Comparison of ENCODE assay signal across 8 mouse cellular contexts in the genomic region with DNA sequence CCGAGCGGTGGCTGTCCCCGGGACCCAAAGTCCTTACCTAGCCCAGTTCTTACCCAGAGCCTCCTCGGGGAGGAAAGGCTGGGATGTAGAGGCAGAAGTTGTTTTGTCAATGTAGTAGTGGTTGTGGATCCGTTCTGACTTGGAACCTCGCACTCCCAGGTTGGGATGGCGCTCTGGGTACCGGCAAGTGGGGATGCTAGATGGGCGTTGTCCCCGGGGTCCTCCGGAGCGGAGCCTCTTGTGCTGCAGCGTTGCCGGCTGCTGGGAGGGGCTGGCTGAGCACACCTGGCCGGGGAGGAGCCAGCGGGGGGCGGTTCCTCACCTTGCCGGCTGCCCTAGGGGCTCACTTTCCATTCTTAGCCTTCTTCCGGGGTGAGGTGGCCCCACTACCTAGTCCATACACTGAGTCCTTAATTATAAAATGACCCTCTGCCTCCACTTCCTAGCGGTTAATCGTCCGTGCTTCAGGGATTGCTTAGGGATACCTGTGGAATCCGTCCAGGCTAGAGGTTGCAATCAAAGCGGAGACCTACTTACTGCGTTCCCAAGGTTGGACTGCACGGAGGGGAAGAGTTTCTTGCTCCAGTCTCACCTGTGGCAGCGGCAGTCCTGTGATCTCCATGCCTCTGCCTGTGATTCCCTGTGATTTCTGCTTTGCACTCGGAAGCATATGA. TPM values are rescaled to one million over a fixed set of nuclear protein-coding genes. Genes with fewer than 3 reads are reported as not detected.
DNase-seq lines count a peak whose midpoint lies in the region; ATAC-seq lines count a peak whose summit lies in the region.

No protein-coding gene starts in this region.

- no peaks in the 10 kb centered on the region for H3K36me3 ChIP-seq in embryonic facial prominence, embryonic 14.5 days (ENCODE audit: control insufficient read depth, insufficient read depth, low read length)
- H3K36me3 ChIP-seq in intestine, embryonic 14.5 days (ENCODE audit: control insufficient read depth, insufficient read depth, low read length): no peaks in the 10 kb centered on the region
- H3K36me3 ChIP-seq in liver, embryonic 16.5 days (ENCODE audit: control insufficient read depth, insufficient read depth): no peaks in the 10 kb centered on the region
- no peaks in the 10 kb centered on the region for H3K36me3 ChIP-seq in neural tube, embryonic 13.5 days

- H3K4me2 ChIP-seq in embryonic facial prominence, embryonic 14.5 days (ENCODE audit: low read depth, low read length): peak overlapping the region; percentile 95
- H3K4me2 ChIP-seq in intestine, embryonic 14.5 days (ENCODE audit: low read length): peak overlapping the region; percentile 95
- H3K4me2 ChIP-seq in liver, embryonic 16.5 days (ENCODE audit: low read depth, low read length): peak overlapping the region; percentile 90
- peak overlapping the region; percentile 94 for H3K4me2 ChIP-seq in neural tube, embryonic 13.5 days

- no peaks in the 10 kb centered on the region for H3K27me3 ChIP-seq in embryonic facial prominence, embryonic 14.5 days (replicated peaks; ENCODE audit: control insufficient read depth, insufficient read depth, low read length)
- H3K27me3 ChIP-seq in intestine, embryonic 14.5 days (replicated peaks; ENCODE audit: control insufficient read depth, insufficient read depth, low read length): no peaks in the 10 kb centered on the region
- peaks cover 15% of the 10 kb centered on the region for H3K27me3 ChIP-seq in liver, embryonic 16.5 days (ENCODE audit: control insufficient read depth, insufficient read depth, low read depth, low read length)
- peaks cover 15% of the 10 kb centered on the region for H3K27me3 ChIP-seq in neural tube, embryonic 13.5 days

- peak; percentile 62; the same call in 1 of the 2 replicates for ATAC-seq in embryonic facial prominence, embryonic 14.5 days (ENCODE audit: low read depth)
- peak; percentile 68 for ATAC-seq in intestine, embryonic 14.5 days (replicated peaks; ENCODE audit: low FRiP score, low TSS enrichment, low read depth)
- ATAC-seq in liver, embryonic 16.5 days (ENCODE audit: low read depth): no peak
- peak; percentile 5 for ATAC-seq in neural tube, embryonic 13.5 days (ENCODE audit: low read depth)

- H3K27ac ChIP-seq in embryonic facial prominence, embryonic 14.5 days (replicated peaks; ENCODE audit: low read depth, low read length): no peak overlapping the region
- H3K27ac ChIP-seq in intestine, embryonic 14.5 days (ENCODE audit: low read depth): no peak overlapping the region
- H3K27ac ChIP-seq in liver, embryonic 16.5 days (ENCODE audit: low read length): no peak overlapping the region
- H3K27ac ChIP-seq in neural tube, embryonic 13.5 days (replicated peaks): no peak overlapping the region

- no peaks in the 10 kb centered on the region for H3K9me3 ChIP-seq in embryonic facial prominence, embryonic 14.5 days (ENCODE audit: control insufficient read depth, low read length)
- no peaks in the 10 kb centered on the region for H3K9me3 ChIP-seq in intestine, embryonic 14.5 days (ENCODE audit: control insufficient read depth, low read length)
- H3K9me3 ChIP-seq in liver, embryonic 16.5 days (replicated peaks; ENCODE audit: control insufficient read depth, low read length): no peaks in the 10 kb centered on the region
- H3K9me3 ChIP-seq in neural tube, embryonic 13.5 days: no peaks in the 10 kb centered on the region

- peaks cover 5% of the 10 kb centered on the region; the same call in 1 of the 2 replicates for H3K4me1 ChIP-seq in embryonic facial prominence, embryonic 14.5 days (ENCODE audit: control insufficient read depth, insufficient read depth, low read length)
- 0 out of 2 replicates have a peak, but pooled peaks cover 5% of the 10 kb centered on the region for H3K4me1 ChIP-seq in intestine, embryonic 14.5 days (replicated peaks; ENCODE audit: control insufficient read depth, insufficient read depth, low read length)
- H3K4me1 ChIP-seq in liver, embryonic 16.5 days (ENCODE audit: control insufficient read depth, low read depth, low read length): peaks cover 4% of the 10 kb centered on the region
- H3K4me1 ChIP-seq in neural tube, embryonic 13.5 days (replicated peaks): peaks cover 20% of the 10 kb centered on the region

- 5% methylated on average over 20 of the region's 28 CpGs for WGBS in embryonic facial prominence, embryonic 14.5 days
- 3% methylated on average over 28 of the region's 28 CpGs for WGBS in intestine, embryonic 14.5 days
- WGBS in liver, embryonic 16.5 days (ENCODE audit: insufficient replicate concordance): 3% methylated on average over 28 of the region's 28 CpGs
- WGBS in neural tube, embryonic 13.5 days: 2% methylated on average over 28 of the region's 28 CpGs

- DNase-seq in urinary bladder, postnatal 36 days (ENCODE audit: low spot score in 2 of 2): peak; percentile 3 to 20
- DNase-seq in urinary bladder, postnatal 4 days (ENCODE audit: low spot score in 2 of 2): no peak
- peak; percentile 51 for DNase-seq in embryonic facial prominence, embryonic 14.5 days (ENCODE audit: low spot score)
- DNase-seq in intestine, embryonic 14.5 days (ENCODE audit: low spot score): peak; percentile 85
- DNase-seq in ovary, postnatal 10 days (ENCODE audit: low spot score): no peak
- DNase-seq in layer of hippocampus, postnatal 14 days (ENCODE audit: low spot score in 2 of 2): no peak

- H3K9ac ChIP-seq in embryonic facial prominence, embryonic 14.5 days (ENCODE audit: low read depth, low read length): peak overlapping the region; percentile 84
- peak overlapping the region; percentile 66 for H3K9ac ChIP-seq in intestine, embryonic 14.5 days (ENCODE audit: low read length)
- H3K9ac ChIP-seq in liver, embryonic 16.5 days (ENCODE audit: low read depth, low read length): peak overlapping the region; percentile 64
- H3K9ac ChIP-seq in neural tube, embryonic 13.5 days: peak overlapping the region; percentile 85

- peak overlapping the region; percentile 79 for H3K4me3 ChIP-seq in embryonic facial prominence, embryonic 14.5 days (ENCODE audit: low read depth, low read length)
- peak overlapping the region; percentile 87 for H3K4me3 ChIP-seq in intestine, embryonic 14.5 days (ENCODE audit: low read depth, low read length)
- peak overlapping the region; percentile 74 for H3K4me3 ChIP-seq in liver, embryonic 16.5 days (ENCODE audit: low read depth, low read length)
- peak overlapping the region; percentile 74 for H3K4me3 ChIP-seq in neural tube, embryonic 13.5 days

RNA-seq across cellular contexts. Expression of a gene that starts 0.9 kb away (rescaled TPM):
- polyA plus RNA-seq in embryonic facial prominence, embryonic 14.5 days (2014; fragmentation: Nextera tagmentation; extraction: Ambion mirVana): 7.0 and 7.6 TPM in 2 replicates
- polyA plus RNA-seq in intestine, embryonic 14.5 days (2014; fragmentation: Nextera tagmentation; extraction: Ambion mirVana): 10.9 and 12.6 TPM in 2 replicates
- polyA plus RNA-seq in liver, embryonic 16.5 days (2015; fragmentation: Nextera tagmentation; extraction: Ambion mirVana): 3.3 and 3.8 TPM in 2 replicates
- 3.9 and 4.6 TPM in 2 replicates for polyA plus RNA-seq in neural tube, embryonic 13.5 days (2015; fragmentation: Nextera tagmentation; extraction: Ambion mirVana)
- 1 to 10 TPM; 2.1 TPM for total RNA-seq in layer of hippocampus, postnatal 14 days (2021)

RNA-seq across cellular contexts. Expression of a gene that starts 17.6 kb away (rescaled TPM):
- 61.5 and 66.5 TPM in 2 replicates for polyA plus RNA-seq in embryonic facial prominence, embryonic 14.5 days (2014; fragmentation: Nextera tagmentation; extraction: Ambion mirVana)
- 67.0 and 76.6 TPM in 2 replicates for polyA plus RNA-seq in intestine, embryonic 14.5 days (2014; fragmentation: Nextera tagmentation; extraction: Ambion mirVana)
- 24.8 and 25.0 TPM in 2 replicates for polyA plus RNA-seq in liver, embryonic 16.5 days (2015; fragmentation: Nextera tagmentation; extraction: Ambion mirVana)
- polyA plus RNA-seq in neural tube, embryonic 13.5 days (2015; fragmentation: Nextera tagmentation; extraction: Ambion mirVana): 84.6 and 85.9 TPM in 2 replicates
- total RNA-seq in layer of hippocampus, postnatal 14 days (2021): 10 to 100 TPM; 25.3 to 27.8 TPM

RNA-seq across cellular contexts. Expression of a gene that starts 46.3 kb away (rescaled TPM):
- polyA plus RNA-seq in embryonic facial prominence, embryonic 14.5 days (2014; fragmentation: Nextera tagmentation; extraction: Ambion mirVana): not detected in 2 replicates
- 0.08 and 0.14 TPM in 2 replicates for polyA plus RNA-seq in intestine, embryonic 14.5 days (2014; fragmentation: Nextera tagmentation; extraction: Ambion mirVana)
- polyA plus RNA-seq in liver, embryonic 16.5 days (2015; fragmentation: Nextera tagmentation; extraction: Ambion mirVana): 0.81 and 1.1 TPM in 2 replicates
- not detected in 2 replicates for polyA plus RNA-seq in neural tube, embryonic 13.5 days (2015; fragmentation: Nextera tagmentation; extraction: Ambion mirVana)
- total RNA-seq in layer of hippocampus, postnatal 14 days (2021): under 1 TPM in 1 of 2 experiments, not detected in 1; 0.14 TPM

Comparison
In these comparisons a context has a peak if more than half of its experiments do, and no peak if none do; other contexts are left out.
1. DNase-seq: peak in urinary bladder, postnatal 36 days (2 of 2), embryonic facial prominence, embryonic 14.5 days (single experiment) and intestine, embryonic 14.5 days (single experiment); none in urinary bladder, postnatal 4 days (0 of 2), ovary, postnatal 10 days (single experiment) and layer of hippocampus, postnatal 14 days (0 of 2).
2. Peak in every context shown above with its lines, with median percentiles within 50 percentile points of each other: H3K4me2 ChIP-seq, H3K4me3 ChIP-seq and H3K9ac ChIP-seq.